Mouse (Mus musculus) thymus, adult 2 months (tissue): Measurements from ENCODE around the gene Wdr70. TPM values are rescaled to one million over a fixed set of nuclear protein-coding genes. Genes with fewer than 3 reads are reported as not detected.
"Not testable (repeated sequence)": the region's sequence is repeated elsewhere in the genome, so short reads cannot be mapped to it uniquely, and the experiment has no call there.

Source experiments
- DNase-seq: peaks from one replicate; pipeline ENCODE4 v3.0.0; 2021
- H3K27ac ChIP-seq: fragments of 200-500 bp; 2 replicates; pipeline ENCODE4 v1.5.1; 2012; ENCODE audit warnings: low read length, control low read depth; ENCODE audit not compliant: control insufficient read depth, insufficient read depth
- H3K27me3 ChIP-seq: fragments of 200-500 bp; 2 replicates; pipeline ENCODE4 v1.6.1; 2012; ENCODE audit warnings: mild to moderate bottlenecking, low read length, moderate library complexity, mixed read lengths; ENCODE audit not compliant: control insufficient read depth, insufficient read depth
- H3K36me3 ChIP-seq: fragments of 200-500 bp; 2 replicates; pipeline ENCODE4 v1.6.1; 2012; ENCODE audit warnings: mild to moderate bottlenecking, low read length, moderate library complexity; ENCODE audit not compliant: control insufficient read depth, insufficient read depth
- H3K4me1 ChIP-seq: fragments of 200-500 bp; replicated peaks from 2 replicates; pipeline ENCODE4 v1.6.1; 2012; ENCODE audit warnings: low read length; ENCODE audit not compliant: control insufficient read depth, insufficient read depth
- H3K4me3 ChIP-seq: fragments of 200-500 bp; 2 replicates; pipeline ENCODE4 v1.5.1; 2012; ENCODE audit warnings: mild to moderate bottlenecking, low read length, control low read depth, moderate library complexity; ENCODE audit not compliant: control insufficient read depth, insufficient read depth
- CTCF ChIP-seq: fragments of 200-500 bp; IDR thresholded peaks from 2 replicates; pipeline ENCODE4 v1.5.1; 2012; ENCODE audit warnings: mild to moderate bottlenecking, control low read depth, low read length, moderate library complexity, borderline replicate concordance; ENCODE audit not compliant: control insufficient read depth, poor library complexity, insufficient read depth; ENCODE audit errors: extremely low read depth
- POLR2A ChIP-seq: fragments of 200-500 bp; IDR thresholded peaks from 2 replicates; pipeline ENCODE4 v1.6.1; 2012; ENCODE audit warnings: mild to moderate bottlenecking, low read length, control low read depth, moderate library complexity; ENCODE audit not compliant: control insufficient read depth, poor library complexity, insufficient read depth; ENCODE audit errors: extremely low read depth
- WGBS: fragments of 180-500 bp; shearing (Covaris S2); methylation state at CpG from one replicate; pipeline ENCODE4 v1.1.7; 2018; 5-methylcytosine and 5-hydroxymethylcytosine counted together
- polyA plus RNA-seq: library from polyadenylated mRNA; depleted of rRNA; stranded (reverse); fragments of >200 nt; gene quantifications from 2 replicates; pipeline ENCODE4 v1.2.3, GENCODE M21; 2012

Gene Wdr70
- polyA plus RNA-seq, 1 experiment = 15.9 TPM

DNA sequence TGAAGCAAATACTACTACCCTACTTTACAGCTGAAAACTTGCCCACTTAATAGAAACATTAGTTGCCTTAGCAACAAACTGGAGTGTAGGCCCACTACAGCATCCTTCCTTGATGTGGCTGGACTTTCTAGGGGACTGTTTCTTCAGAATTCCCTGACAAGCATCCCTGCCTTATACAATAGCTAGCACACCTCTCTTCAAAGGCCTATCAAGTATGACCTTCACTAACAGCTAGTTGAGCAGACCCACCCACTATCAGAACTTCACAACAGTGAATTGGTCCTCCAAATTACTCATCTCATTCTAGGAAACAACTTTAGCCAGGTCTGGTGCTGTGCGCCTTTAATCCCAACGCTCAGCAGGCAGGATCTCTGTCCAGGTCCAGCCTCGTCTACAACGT, 11.7 kb downstream of the Wdr70 start:
- H3K36me3 ChIP-seq = peaks cover 3% of the 10 kb centered on the region; the same call in 1 of the 2 replicates
- WGBS = 98% methylated on average over 4 of the region's 4 CpGs
- no peaks in the 10 kb centered on the region for H3K4me1 ChIP-seq
- no peak for TF ChIP-seq POLR2A
- TF ChIP-seq CTCF = no peak
- no peak for DNase-seq
- no peaks in the 10 kb centered on the region for H3K27me3 ChIP-seq
- no peak overlapping the region for H3K4me3 ChIP-seq
- no peak overlapping the region for H3K27ac ChIP-seq

DNA sequence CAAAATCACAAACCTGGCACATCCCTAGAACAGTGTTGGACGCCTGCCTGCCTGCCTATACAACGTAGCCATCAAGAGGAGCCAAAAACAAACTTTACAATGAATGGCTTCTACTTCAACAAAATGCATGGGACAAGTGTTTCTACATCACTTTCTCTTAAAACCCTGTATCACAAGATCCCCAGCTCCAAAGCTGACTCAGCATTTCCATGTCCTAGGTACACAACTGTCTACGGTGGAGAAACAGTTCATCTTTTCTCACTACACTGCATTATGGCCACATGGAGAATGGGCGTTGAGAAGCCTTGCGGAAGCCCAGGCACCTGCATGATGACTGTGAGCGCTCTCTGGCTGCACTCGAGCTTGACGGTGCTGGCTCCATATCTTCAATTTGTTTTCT, 16.9 kb downstream of the Wdr70 start:
- H3K27ac ChIP-seq = no peak overlapping the region
- no peaks in the 10 kb centered on the region for H3K27me3 ChIP-seq
- DNase-seq = no peak
- no peak overlapping the region for H3K4me3 ChIP-seq
- peaks cover 20% of the 10 kb centered on the region for H3K36me3 ChIP-seq
- H3K4me1 ChIP-seq = no peaks in the 10 kb centered on the region
- WGBS = 96% methylated on average over 8 of the region's 8 CpGs
- TF ChIP-seq CTCF (no peak), POLR2A (no peak)

DNA sequence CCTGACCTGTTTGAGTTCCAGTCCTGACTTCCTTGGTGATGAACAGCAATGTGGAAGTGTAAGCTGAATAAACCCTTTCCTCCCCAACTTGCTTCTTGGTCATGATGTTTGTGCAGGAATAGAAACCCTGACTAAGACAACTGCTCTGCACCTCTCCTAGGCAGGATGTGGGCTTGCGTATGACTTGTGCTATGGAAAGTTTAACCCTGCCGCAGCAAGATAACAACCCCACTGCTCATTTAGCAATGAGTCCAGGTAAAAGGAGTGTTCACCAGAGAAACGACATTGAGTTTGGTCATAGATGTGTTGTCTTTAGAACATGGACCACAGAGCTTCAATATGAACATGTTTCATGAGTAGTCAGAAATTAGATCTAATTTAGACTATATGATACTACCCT, 25.9 kb downstream of the Wdr70 start:
- not testable (repeated sequence) for DNase-seq

DNA sequence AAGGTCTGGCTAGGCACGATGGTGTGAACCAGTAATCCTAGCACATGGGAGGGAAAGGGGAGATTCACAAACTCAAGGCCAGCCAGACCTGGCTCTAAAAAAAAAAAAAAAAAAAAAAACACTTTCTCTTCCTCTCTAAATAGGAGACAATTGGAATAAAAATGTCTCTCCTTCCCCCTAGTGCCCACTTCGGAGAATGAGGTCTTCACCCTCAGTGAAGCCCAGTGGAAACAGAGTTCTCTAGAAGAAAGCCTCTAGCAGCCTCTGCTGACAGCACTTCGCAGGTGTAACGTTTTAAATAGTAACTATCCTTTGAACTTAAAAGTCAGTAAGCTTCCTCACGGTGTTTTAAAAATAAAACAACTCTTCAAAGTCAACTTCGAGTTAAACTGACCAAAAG, 33.8 kb downstream of the Wdr70 start:
- no peaks in the 10 kb centered on the region for H3K36me3 ChIP-seq

More for the DNA sequence above, 25.9 kb downstream of the Wdr70 start:
- 89% methylated on average over 3 of the region's 3 CpGs for WGBS
- not testable (repeated sequence) for H3K4me3 ChIP-seq, H3K4me1 ChIP-seq, H3K27ac ChIP-seq, H3K27me3 ChIP-seq
- H3K36me3 ChIP-seq = peaks cover 16% of the 10 kb centered on the region

DNA sequence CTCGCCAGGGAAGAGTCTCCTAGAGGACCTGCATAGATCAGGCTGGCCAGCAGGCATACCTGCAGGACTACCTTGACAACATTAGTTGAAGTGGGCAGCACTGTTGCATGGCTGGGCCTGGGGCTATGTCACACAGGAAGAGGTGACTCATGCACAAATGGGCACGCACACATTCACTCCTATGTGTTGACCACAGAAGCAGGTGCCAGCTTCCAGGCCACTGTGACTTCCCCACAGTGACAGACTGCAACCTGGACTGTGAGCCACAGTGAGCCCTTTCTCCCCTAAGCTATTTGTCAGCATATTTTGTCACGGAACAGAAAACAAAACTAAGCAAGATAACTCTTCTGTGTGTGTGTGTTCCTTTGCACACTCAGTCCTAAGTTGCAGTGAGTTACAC, 47.8 kb downstream of the Wdr70 start:
- DNase-seq = no peak
- Histone ChIP-seq H3K27ac (no peak overlapping the region), H3K27me3 (no peaks in the 10 kb centered on the region), H3K36me3 (no peaks in the 10 kb centered on the region), H3K4me1 (no peaks in the 10 kb centered on the region), H3K4me3 (no peak overlapping the region)
- no peak for TF ChIP-seq POLR2A
- TF ChIP-seq CTCF = no peak
- 75% methylated on average over 3 of the region's 3 CpGs for WGBS

More for the DNA sequence above, 33.8 kb downstream of the Wdr70 start:
- Histone ChIP-seq H3K27ac (no peak overlapping the region), H3K4me1 (no peaks in the 10 kb centered on the region), H3K27me3 (no peaks in the 10 kb centered on the region), H3K4me3 (no peak overlapping the region)
- WGBS = 63% methylated on average over 6 of the region's 6 CpGs
- TF ChIP-seq CTCF (no peak), POLR2A (no peak)
- DNase-seq = no peak

DNA sequence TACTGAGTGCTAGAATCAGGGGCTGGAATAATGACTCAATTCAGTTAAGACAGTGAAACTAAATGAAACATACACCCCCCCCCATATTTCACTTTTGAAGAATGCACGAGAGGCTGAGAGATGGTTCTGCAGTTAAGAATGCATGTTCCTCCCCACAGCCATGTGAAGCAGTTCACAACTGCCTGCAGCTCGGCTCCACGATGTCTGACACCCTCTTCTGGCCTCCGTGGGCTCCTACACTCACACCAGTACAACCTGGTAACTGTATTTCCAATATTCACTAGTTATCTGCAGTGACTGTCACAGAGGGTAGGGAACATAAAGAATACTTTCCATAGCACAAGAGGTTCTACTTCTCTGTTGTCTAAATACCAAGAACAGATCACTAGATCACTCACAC, 59.2 kb downstream of the Wdr70 start:
- no peak for TF ChIP-seq POLR2A
- no peak for TF ChIP-seq CTCF
- Histone ChIP-seq H3K4me3 (no peak overlapping the region), H3K4me1 (no peaks in the 10 kb centered on the region), H3K27me3 (no peaks in the 10 kb centered on the region), H3K27ac (no peak overlapping the region), H3K36me3 (peaks cover 4% of the 10 kb centered on the region; the same call in 1 of the 2 replicates)
- WGBS = 87% methylated on average over 4 of the region's 4 CpGs
- DNase-seq = no peak

DNA sequence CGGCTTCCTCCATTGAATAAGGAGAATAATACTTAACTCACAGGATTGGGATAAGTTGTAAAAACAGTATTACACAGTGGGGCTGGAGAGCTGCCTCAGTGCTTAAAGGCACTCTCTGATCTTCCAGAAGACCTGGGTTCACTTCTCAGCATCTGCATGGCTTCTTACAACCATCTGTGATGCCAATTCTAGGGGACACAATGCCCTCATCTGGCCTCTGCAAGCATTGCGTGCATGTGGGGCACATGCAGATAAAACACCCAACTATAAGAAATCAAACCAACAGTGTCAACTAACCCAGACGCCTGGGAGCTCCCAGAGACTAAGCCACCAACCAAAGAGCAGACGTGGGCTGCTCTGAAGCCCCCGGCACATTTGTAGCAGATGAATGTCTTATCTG, 60.6 kb downstream of the Wdr70 start:
- Histone ChIP-seq H3K36me3 (peaks cover 7% of the 10 kb centered on the region; the same call in 1 of the 2 replicates), H3K27ac (no peak overlapping the region), H3K4me3 (no peak overlapping the region), H3K4me1 (no peaks in the 10 kb centered on the region), H3K27me3 (no peaks in the 10 kb centered on the region)
- DNase-seq = no peak
- WGBS = 95% methylated on average over 5 of the region's 5 CpGs
- no peak for TF ChIP-seq POLR2A
- TF ChIP-seq CTCF = no peak
